Mouse (Mus musculus) fibroblast of lung, adult 2 months (primary cell): ENCODE measurements around the gene Dcakd.

Source experiments
- DNase-seq: peaks from one replicate; pipeline ENCODE4 v3.0.0-alpha.2; 2011; ENCODE audit warnings: low read depth

Dcakd gene

GRCm38 (mm10) chr11:103006286-103007000, 21.7 kb downstream of the Dcakd start:
- DNase-seq, result no peak

DNA sequence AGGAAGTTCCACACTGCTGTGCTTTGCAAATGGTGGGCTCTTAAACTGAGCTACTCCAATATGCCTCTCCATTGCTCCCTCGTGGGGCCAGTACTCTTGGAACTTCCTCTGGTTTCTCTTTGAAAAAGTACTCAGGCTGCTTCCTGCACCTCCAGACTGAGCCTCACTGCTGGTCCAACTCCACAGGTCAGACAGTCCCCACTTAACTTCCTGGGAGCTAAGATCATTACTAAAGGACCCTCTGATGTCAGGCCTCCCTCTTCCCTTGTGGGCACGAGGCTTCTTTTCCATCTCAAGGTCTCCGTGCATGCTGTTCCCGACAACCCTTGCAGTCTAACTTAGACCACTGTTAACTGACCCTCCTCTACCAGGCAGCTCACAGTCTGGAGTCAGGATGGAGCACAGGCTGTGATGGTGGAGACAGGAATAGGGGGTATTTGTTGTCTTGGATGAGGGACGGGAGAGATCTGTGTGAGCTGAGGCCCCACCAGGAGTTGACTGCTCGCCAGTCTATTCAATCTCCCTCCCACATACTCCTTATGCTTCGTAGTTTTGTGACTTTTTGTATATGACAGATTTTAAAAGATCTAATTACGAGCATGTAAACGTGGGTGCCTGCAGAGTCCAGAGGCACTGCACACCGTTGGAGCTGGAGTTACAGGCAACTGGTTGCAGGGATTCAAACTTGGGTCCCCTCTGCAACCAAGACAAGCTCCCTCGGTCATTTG, 22.7 kb downstream of the Dcakd start:
- no peak for DNase-seq

- no peak for DNase-seq
Observed at GRCm38 (mm10) chr11:103004852-103005251, 23.3 kb downstream of the Dcakd start.

DNA sequence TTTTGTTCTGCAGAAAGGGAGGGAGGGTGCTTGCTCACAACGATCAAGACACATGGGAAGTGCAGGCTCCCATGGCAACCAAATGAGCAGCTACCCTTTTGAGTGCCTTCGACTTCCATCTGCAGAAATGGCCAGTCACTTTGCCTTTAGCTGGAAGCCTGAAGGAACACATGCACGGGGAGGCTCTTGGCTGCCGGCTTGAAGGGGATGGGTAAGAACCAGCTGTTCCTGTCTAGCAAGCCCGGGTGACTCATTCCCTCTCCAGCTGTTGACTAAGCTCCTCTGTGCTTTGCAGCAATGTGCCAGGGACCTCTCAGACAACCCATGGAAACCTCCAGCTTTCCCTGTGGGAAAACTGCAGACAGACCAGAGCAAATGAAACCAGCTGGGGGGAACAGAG, 24.9 kb downstream of the Dcakd start:
- DNase-seq, result peak; percentile 96

DNA sequence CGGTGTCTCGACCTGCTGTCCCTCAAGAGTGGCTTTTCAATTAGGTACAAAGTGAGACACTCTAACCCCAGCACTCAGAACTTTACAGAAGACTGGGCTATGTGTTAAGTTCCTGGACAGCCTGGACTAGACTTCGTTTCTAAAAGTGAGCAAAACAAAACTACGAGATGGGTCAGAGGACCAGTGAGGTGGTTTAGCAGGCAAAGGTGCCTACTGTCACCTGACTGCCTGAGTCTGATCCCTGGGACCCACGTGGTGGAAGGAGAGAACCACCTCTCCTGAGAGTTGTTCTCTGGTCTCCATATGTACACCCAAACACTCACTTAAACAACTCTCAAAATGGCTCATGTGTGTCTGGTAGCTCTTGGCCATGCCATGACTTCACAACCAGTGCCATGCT, 27.1 kb downstream of the Dcakd start:
- DNase-seq, result no peak

DNA sequence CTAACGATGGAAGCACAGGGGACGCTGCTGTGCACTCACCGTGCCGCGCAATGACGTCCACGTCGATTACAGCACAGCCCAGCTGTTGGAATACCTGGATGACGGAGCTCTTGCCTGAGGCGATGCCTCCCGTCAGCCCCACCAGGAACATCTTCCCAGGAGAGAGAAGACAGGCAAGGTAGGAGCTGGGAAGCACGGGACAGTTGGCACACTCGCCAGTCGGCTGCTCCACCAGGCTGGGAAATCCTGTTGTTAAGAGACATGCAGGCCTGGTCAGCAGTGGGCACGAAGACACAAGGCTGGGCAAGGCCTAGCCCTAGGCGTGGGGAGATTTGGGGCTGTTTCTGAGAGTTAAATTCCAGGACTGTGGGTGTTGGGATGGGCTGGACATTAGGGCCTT, 28.0 kb downstream of the Dcakd start:
- DNase-seq, result no peak

DNA sequence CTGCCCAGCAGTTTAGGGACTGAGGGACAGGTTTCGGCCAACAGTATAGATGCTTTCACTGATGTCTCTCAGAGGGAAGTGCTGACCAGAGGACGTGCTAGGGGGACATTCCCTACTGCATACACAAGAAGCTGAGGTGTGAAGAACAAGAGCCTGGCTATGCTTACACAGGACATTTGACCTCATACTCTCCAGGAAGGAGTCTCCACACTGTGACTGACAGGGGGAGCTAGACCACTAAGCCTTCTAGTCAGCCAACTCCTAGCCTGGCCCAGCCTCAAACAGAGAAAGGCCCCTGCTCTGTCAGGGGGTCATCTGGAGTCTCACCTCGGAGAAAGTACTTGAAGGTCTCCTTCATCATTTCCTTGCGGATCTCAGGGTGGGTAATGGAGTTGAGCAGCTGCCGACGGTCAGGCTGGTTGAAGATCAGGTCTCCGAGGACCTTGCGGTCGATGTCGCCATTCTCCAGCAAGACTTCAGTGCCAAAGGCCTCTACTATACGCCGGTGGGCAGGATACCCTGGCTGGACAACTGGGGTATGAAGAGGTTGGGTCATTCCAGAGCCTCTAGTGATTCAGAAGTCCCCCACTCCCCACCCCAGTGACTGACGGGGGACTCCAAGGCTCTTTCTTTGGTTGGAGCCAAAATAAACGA, 28.7 kb downstream of the Dcakd start:
- no peak for DNase-seq

- no peak for DNase-seq
Observed at GRCm38 (mm10) chr11:102998577-102999316, 29.4 kb downstream of the Dcakd start.

DNA sequence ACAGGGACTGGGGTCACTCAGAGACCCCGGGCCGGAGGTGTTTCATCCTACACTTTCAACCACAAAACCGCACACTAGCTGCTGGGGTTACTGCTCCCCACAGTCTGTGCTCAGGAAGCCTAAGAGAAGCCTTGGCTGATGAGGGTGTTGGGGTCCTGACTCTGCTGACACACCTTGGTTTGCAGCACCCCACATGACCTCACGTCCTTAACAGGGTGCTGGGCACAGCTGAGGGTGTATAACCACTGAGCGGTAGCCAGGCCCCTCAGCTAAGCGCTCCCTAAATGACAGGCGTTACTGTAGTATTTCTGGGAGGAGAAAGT, 29.9 kb downstream of the Dcakd start:
- DNase-seq, result no peak

GRCm38 (mm10) chr11:102996991-102997770, 31.0 kb downstream of the Dcakd start:
- DNase-seq, result no peak

DNA sequence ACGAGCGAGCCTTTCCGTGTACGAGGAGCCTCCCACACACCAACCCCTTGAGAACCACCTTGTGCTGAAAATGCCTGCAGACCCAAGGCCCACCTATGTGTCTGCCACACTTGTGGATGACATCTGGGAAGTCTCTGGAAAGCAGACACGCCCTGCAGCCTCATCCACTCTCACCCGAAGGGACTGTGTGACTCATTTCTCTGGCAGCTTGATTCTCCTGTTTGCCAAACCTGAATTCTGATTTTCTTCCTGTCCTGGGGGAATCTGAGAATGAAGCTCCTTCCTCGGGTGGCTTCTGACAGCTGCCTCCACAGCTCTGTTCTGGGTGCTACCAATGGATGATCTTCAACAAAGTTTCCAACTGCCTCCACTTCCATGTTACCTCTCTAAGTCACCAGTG, 31.7 kb downstream of the Dcakd start:
- DNase-seq, result no peak

DNA sequence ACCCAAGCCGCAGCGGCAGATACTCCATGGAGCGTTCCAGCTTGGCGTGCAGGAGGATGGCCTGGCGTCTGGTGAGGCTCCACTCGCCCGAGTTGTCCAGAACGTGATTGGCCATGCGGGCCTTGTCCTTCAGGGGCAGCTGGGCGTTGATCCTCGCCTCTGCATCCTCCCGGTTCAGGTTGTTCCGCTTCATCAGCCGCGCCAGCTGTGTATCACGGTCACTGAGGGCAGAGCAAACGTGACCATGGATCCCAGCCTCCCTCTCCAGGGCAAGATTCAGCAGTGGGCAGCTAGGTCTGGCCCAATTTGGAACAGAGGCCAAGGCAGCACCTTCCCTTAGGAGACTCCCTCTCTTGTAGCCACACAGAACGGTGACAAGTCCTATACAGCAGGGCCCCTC, 33.2 kb downstream of the Dcakd start:
- DNase-seq, result no peak

GRCm38 (mm10) chr11:102993420-102994029, 34.6 kb downstream of the Dcakd start:
- no peak for DNase-seq

DNA sequence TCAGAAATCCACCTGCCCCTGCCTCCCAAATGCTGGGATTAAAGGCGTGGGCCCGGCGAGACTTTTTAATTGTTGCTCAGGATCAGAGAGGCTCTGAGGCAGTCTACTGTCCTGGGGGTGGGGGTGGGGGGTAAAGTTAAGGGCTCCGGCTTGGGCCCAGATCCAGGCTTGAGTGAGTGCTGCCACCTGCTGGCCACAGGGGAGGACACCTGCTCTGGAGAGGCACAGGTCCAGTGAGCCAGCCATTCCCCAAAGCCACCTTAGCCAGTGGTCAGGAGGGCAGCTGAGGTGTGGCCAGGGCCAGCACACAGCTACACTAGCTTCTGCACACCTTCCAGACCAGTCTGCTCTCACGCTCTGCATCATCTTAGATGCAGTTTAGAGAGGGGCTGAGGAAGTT, 35.2 kb downstream of the Dcakd start:
- DNase-seq, result no peak

- no peak for DNase-seq
Observed at GRCm38 (mm10) chr11:102991681-102992080, 36.5 kb downstream of the Dcakd start.

GRCm38 (mm10) chr11:102990152-102990663, 37.9 kb downstream of the Dcakd start:
- no peak for DNase-seq

DNA sequence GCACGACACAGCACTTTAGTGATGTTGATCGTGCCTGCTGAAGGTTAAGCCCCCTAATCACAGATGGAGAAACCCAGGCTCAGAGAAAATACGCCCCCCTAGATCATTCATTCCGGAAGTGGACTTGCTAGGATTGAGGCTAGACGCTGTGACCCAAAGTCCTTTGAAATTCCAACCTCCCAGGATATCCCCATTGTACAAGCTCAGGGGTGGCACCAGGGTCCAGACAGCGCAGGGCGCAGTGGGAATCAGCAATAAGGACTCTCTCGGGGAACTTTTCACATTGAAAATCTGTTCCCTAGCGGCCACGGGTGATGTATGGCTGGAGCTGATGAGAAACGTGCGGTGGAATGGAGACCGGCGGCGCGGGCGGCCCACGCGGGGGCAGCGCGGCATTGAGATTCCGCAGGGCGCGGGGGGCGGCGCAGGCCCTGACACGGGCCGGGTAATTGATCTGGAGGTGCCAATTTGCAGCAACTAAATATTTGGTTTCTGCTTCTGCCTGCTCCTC, 38.4 kb downstream of the Dcakd start:
- DNase-seq, result no peak

DNA sequence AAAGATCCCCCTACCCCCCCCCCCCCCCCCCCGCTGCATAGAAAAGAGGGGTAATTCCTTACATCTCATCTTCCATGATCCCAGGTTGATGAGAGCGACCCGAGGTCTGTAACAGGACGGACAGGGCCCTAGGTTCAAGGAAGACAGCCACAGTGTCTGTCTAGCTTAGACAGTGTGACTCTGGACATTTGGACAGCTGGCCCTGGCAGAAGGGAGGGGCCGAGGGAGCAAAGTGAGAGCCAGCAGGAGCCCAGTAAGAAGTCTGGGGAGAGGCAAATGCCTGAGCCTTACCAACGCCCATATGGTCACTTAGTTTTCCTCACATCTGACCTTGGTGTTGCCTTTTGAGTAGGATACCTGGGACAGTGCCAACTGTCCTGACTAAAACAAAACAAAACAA, 43.0 kb downstream of the Dcakd start:
- DNase-seq, result no peak

- DNase-seq, result no peak
Observed at GRCm38 (mm10) chr11:102984615-102985014, 43.5 kb downstream of the Dcakd start.

DNA sequence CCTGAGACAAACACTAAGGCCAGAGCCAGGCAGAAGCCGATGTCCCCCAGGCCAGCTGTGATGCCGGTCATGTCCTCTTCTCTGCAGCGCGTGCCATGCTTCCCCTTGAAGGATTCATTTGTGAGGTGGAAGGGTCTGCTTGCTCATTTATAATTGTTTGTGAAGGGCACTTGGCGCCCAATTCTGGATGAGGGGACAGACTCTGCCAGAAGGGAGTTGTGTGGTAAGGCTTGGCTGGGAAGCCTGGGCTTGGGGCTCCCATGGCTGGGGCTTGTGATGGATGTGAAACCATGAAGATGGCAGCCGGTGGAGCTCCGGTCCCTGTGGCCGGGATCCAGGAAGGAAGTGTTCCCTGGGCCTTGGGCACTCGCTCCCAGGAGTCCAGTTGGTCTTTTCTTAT, 44.0 kb downstream of the Dcakd start:
- DNase-seq, result no peak
